Mouse (Mus musculus) liver, embryonic 14.5 days (tissue): ENCODE measurements around the gene Fam204a. TPM values are rescaled to one million over a fixed set of nuclear protein-coding genes. Genes with fewer than 3 reads are reported as not detected.
A peak's percentile ranks its signal among the peaks of the same experiment; 100 is the strongest.

Experiments used
- ATAC-seq: fragments of 200-750 bp; cut with Nextera tagmentation; 2 replicates; pipeline ENCODE4 v1.8.0; 2017; ENCODE audit warnings: moderate number of reproducible peaks, mild to moderate bottlenecking, moderate library complexity; ENCODE audit not compliant: insufficient read depth
- DNase-seq, 3 experiments: peaks; one replicate each; pipeline ENCODE4 v3.0.0-alpha.2; 2012 to 2013; ENCODE audit warnings: low read depth in 3 of 3, low spot score in 3 of 3
- H3K27ac ChIP-seq: fragments of 300-500 bp; sonication (generic); 2 replicates; pipeline ENCODE4 v1.5.1; 2014; ENCODE audit warnings: moderate library complexity, mild to moderate bottlenecking, control low read depth, inconsistent platforms
- H3K27me3 ChIP-seq: fragments of 300-500 bp; sonication (generic); 2 replicates; pipeline ENCODE4 v1.6.1; 2014; ENCODE audit warnings: mild to moderate bottlenecking, low read length, moderate library complexity; ENCODE audit not compliant: control insufficient read depth, insufficient read depth
- H3K36me3 ChIP-seq: fragments of 300-500 bp; sonication (generic); replicated peaks from 2 replicates; pipeline ENCODE4 v1.6.1; 2014; ENCODE audit warnings: low read depth; ENCODE audit not compliant: control insufficient read depth, insufficient read depth
- H3K4me1 ChIP-seq, 2 experiments: fragments of 200-500 bp in 1 of 2; fragments of 300-500 bp in 1 of 2; sonication (generic) in 1 of 2; replicated peaks; 2 replicates each; pipeline ENCODE4 v1.6.1; 2012 to 2014; ENCODE audit warnings: antibody characterized with exemption in 1 of 2, inconsistent platforms in 1 of 2, low read length in 1 of 2; ENCODE audit not compliant: control insufficient read depth in 2 of 2, insufficient read depth in 2 of 2
- H3K4me2 ChIP-seq: fragments of 300-500 bp; sonication (generic); 2 replicates; pipeline ENCODE4 v1.6.1; 2014; ENCODE audit warnings: low read depth, mild to moderate bottlenecking, control low read depth, moderate library complexity
- H3K4me3 ChIP-seq, 2 experiments: fragments of 200-500 bp in 1 of 2; fragments of 300-500 bp in 1 of 2; sonication (generic) in 1 of 2; 2 replicates each; pipeline ENCODE4 v1.5.1; 2012 to 2014; ENCODE audit warnings: low read depth in 2 of 2, low read length in 2 of 2, mild to moderate bottlenecking in 2 of 2, control low read depth in 1 of 2, inconsistent platforms in 1 of 2, moderate library complexity in 1 of 2; ENCODE audit not compliant: insufficient read depth in 1 of 2
- H3K9ac ChIP-seq: fragments of 300-500 bp; sonication (generic); replicated peaks from 2 replicates; pipeline ENCODE4 v1.6.1; 2014; ENCODE audit warnings: mild to moderate bottlenecking, control low read depth, moderate library complexity
- H3K9me3 ChIP-seq: fragments of 300-500 bp; sonication (generic); 2 replicates; pipeline ENCODE4 v1.6.1; 2016; ENCODE audit warnings: low read length, mixed read lengths; ENCODE audit not compliant: control insufficient read depth
- CTCF ChIP-seq: IDR thresholded peaks from 2 replicates; pipeline ENCODE4 v1.5.1; 2016; ENCODE audit warnings: antibody characterized with exemption, low read depth, control low read depth
- EP300 ChIP-seq: IDR thresholded peaks from 2 replicates; pipeline ENCODE4 v1.6.1; 2016; ENCODE audit warnings: antibody characterized with exemption, low read depth
- WGBS: fragments of 180-500 bp; shearing (Covaris S2); extraction: QIAGEN DNeasy Blood & Tissue Kit; methylation state at CpG from one replicate; pipeline ENCODE4 v1.1.7; 2014; ENCODE audit not compliant: insufficient replicate concordance; 5-methylcytosine and 5-hydroxymethylcytosine counted together
- polyA plus RNA-seq, 2 experiments: library from polyadenylated mRNA; depleted of rRNA in 1 of 2; stranded (reverse) in 1 of 2; unstranded in 1 of 2; fragments of >200 nt; fragmentation: Nextera tagmentation in 1 of 2; extraction: Ambion mirVana in 1 of 2; gene quantifications; 2 replicates each; pipeline versions ENCODE4 v1.2.1 to v1.2.3; 2012 to 2014

Fam204a gene
- polyA plus RNA-seq, 2 experiments, result 8.1 to 15.7 TPM

DNA sequence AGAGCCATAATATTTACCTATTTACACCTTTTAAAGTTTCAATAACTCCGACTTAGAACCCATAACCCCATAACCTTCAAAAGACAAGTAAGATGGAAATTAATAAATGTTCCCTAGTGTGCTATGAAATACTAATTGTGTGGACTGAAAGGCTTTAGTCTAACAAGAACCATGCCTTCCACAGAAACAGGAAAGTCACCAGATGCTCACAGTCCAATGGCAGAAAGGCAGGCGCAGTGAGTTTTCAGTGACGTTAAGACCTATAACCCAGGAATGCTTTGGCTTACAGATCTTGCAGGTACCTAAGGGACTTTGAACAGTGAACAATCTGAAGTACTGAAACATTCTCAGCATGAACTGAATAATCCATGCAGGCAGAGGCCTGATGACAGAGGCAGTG lies 18.7 kb upstream of the Fam204a start:
- no peak overlapping the region for H3K4me3 ChIP-seq
- H3K27me3 ChIP-seq, result no peaks in the 10 kb centered on the region
- no peaks in the 10 kb centered on the region for H3K4me1 ChIP-seq
- no peak overlapping the region for H3K27ac ChIP-seq
- no peak for DNase-seq
- H3K36me3 ChIP-seq, result no peaks in the 10 kb centered on the region
- no peaks in the 10 kb centered on the region for H3K9me3 ChIP-seq
- ATAC-seq, result no peak
- WGBS, result 70% methylated on average over 3 of the region's 3 CpGs
- H3K4me2 ChIP-seq, result no peak overlapping the region
- no peak overlapping the region for H3K9ac ChIP-seq
- TF ChIP-seq EP300 (no peak), CTCF (no peak)

DNA sequence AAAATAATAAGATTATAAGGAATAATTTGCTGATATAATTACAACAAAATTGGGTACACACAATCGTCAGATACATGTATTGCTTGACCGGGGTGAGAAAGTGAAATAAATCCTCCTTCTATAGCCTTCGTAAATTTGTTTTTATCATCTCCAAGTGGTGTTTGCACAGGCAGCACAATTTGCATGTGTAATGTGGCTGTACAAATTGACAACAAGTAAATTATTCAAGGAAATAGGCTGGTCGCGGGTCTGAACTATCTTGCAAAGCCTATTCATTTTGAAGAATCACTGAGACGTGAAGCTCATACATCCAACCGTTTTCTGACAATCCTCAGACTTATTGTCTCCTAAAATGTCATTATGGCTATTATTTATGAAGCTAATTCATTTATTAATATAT lies 16.1 kb upstream of the Fam204a start:
- H3K36me3 ChIP-seq, result no peaks in the 10 kb centered on the region
- no peak overlapping the region for H3K4me2 ChIP-seq
- H3K27ac ChIP-seq, result no peak overlapping the region
- no peaks in the 10 kb centered on the region for H3K27me3 ChIP-seq
- no peaks in the 10 kb centered on the region for H3K9me3 ChIP-seq
- no peak overlapping the region for H3K9ac ChIP-seq
- no peak for TF ChIP-seq EP300
- TF ChIP-seq CTCF, result no peak
- WGBS, result 69% methylated on average over 7 of the region's 7 CpGs
- DNase-seq, result no peak
- no peaks in the 10 kb centered on the region for H3K4me1 ChIP-seq
- H3K4me3 ChIP-seq, result no peak overlapping the region
- no peak for ATAC-seq

DNA sequence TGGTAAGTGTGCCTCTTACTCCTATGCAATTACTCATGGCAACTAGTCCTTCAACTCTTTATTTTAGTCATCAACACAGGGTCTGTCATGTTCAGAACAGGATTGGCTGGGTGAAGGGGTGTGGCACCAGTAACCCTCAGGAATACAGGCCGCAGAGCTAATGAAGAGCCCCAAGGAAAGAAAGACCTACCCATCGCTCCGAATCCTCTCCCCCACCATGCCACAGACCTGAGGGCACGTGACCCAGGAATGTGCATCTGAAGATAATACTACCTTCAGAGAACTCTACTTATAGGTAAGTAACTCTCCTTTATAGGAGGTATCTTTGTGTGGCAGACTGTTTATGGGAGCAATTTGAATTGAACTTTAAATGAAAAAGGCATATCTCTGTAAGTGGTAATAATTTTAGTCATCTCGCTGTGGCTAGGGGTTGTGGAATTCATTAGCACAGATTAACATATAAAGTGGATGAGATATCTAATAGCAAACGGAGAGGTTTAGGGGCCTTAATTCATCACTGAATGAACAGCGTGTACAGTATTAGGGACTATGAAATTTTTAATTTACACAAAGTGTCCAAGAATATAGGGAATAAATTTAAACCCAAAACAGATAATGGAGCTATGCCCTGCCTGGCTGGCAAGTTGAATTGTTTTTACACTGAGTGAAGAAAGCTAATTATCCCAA lies 15.6 kb upstream of the Fam204a start:
- TF ChIP-seq EP300 (no peak), CTCF (no peak)
- no peaks in the 10 kb centered on the region for H3K9me3 ChIP-seq
- H3K9ac ChIP-seq, result no peak overlapping the region
- H3K4me1 ChIP-seq, result no peaks in the 10 kb centered on the region
- H3K36me3 ChIP-seq, result no peaks in the 10 kb centered on the region
- H3K27ac ChIP-seq, result no peak overlapping the region
- DNase-seq, result no peak
- 54% methylated on average over 7 of the region's 7 CpGs for WGBS
- no peaks in the 10 kb centered on the region for H3K27me3 ChIP-seq
- no peak overlapping the region for H3K4me2 ChIP-seq
- no peak for ATAC-seq
- no peak overlapping the region for H3K4me3 ChIP-seq

DNA sequence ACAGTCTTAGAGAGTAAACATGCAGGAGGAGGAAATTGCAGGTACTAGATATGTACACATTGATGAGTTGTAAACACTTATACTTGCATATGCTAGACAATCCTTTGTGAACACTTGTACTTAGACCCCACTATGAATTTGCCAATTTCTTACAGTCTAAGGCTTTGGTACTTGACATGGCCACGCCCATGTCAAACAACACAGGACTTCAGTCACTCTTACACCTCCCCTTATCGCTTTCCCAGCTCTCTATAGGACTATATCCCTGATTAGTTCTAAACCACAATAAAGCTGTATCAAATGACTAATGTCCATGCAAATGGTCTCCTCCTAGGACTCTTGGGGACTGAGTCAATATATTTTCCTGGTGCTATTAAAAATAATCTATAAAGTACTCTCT lies 5.0 kb upstream of the Fam204a start:
- H3K36me3 ChIP-seq, result no peaks in the 10 kb centered on the region
- no peak for TF ChIP-seq CTCF
- TF ChIP-seq EP300, result no peak
- no peak overlapping the region for H3K27ac ChIP-seq
- no peak for ATAC-seq
- H3K4me3 ChIP-seq, result no peak overlapping the region
- no peak for DNase-seq
- WGBS, result 51% methylated on average over 2 of the region's 2 CpGs
- no peak overlapping the region for H3K4me2 ChIP-seq
- no peaks in the 10 kb centered on the region for H3K27me3 ChIP-seq
- no peak overlapping the region for H3K9ac ChIP-seq
- H3K9me3 ChIP-seq, result no peaks in the 10 kb centered on the region
- H3K4me1 ChIP-seq, result peaks cover 3% of the 10 kb centered on the region in 2 experiments; a peak in 2 of 4 replicates

DNA sequence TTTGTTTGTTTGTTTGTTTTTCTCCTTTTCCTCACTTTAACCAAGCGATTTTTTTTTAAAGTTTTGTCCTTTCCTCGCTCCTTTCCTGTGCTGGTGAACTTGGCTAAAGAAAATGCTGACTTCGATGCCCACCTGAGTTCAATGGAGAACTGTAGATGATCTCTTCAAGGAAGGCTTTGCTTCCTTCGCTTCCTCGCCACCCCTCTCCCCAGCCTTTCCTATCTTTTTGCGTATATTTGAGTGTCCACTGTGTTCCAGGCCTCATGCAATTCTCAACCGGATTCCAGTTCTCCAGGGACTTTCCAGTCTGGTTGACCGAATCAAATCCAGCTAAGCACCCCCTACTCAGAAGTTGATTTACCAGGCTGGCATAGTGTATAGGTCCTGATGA lies 339 bp upstream of the Fam204a start:
- H3K4me1 ChIP-seq, result peaks cover 8 to 9% of the 10 kb centered on the region in 2 experiments
- no peak overlapping the region for H3K27ac ChIP-seq
- H3K4me3 ChIP-seq, result peak overlapping the region; percentile 16 to 84; a peak in 3 of 4 replicates
- TF ChIP-seq CTCF, result no peak
- no peak for TF ChIP-seq EP300
- no peak for DNase-seq
- H3K9ac ChIP-seq, result no peak overlapping the region
- peak overlapping the region; percentile 67 for H3K4me2 ChIP-seq
- H3K27me3 ChIP-seq, result no peaks in the 10 kb centered on the region
- H3K36me3 ChIP-seq, result no peaks in the 10 kb centered on the region; the same call in 1 of the 2 replicates
- H3K9me3 ChIP-seq, result no peaks in the 10 kb centered on the region
- no peak for ATAC-seq
- 60% methylated on average over 8 of the region's 8 CpGs for WGBS
